Mouse (Mus musculus): ENCODE results near the gene Spag7.

Gene Spag7

GRCm38 (mm10) chr11:70643051-70643450, 26.2 kb downstream of the Spag7 start:
- no peak for DNase-seq (ENCODE audit: low read depth)

DNA sequence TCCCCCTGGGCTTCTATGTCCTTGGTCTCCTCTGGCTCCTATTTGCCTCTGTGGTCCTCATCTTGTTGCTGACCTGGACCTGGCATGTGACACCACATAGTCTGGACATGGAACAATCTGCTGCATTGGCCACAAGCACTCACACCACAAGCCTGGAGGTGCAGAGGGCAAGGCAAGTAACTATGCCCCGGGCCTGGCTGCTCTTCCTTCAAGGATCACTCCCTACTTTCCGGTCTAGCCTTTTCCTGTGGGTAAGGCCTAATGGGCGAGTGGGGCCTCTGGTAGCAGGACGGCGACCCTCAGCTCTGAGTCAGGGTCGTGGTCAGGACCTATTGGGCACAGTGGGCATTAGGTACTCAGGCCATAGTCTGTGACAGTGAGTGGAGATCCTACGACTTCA, 28.0 kb downstream of the Spag7 start:
- DNase-seq (ENCODE audit: low read depth) = no peak

- DNase-seq (ENCODE audit: low read depth) = no peak
These were observed 29.2 kb downstream of the Spag7 start for GRCm38 (mm10) chr11:70639976-70640375.

- DNase-seq (ENCODE audit: low read depth) = no peak
These were observed 30.4 kb downstream of the Spag7 start, which contains the start of gene Gp1ba for GRCm38 (mm10) chr11:70638714-70639278. Gene Gp1ba, plus strand, starts transcription at chr11:70639122.

DNA sequence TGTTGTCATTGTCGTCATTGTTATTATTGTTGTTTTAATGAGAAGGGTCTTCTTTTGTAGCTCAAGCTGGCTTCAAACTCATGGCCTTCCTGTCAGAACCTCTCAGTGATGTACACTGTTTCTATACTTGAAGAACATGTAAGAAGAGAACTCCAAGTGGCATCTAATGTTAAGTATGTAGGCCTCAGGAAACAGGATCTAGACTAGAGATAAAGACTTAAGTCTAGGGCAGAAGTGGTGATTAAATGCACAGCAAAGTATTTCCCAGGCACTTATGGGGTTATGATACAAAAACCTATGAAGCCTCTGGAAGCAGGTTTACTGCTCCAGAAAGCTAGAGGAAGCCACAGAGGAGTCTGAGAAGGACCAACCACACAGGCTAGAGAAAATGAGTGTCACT, 30.9 kb downstream of the Spag7 start:
- no peak for DNase-seq (ENCODE audit: low read depth)

DNA sequence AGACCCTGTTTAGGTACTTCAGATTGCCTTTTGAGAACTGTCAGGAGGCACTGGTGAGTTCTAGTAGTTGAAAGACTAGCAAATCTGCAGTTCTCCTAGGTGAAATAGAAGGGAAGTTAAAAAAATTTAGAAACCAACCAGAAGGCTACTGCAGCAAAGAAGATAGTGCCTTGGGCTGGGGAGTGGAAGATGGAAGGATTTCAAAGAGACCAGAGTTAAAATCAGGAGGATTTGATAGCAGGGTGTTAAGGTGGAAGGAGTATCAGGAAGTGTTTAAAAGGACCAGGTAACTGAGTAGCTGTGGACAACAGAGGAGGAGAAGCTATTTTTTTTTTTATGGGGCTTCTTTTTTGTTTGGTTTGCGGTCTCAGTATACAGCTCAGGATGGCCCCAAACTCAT, 31.5 kb downstream of the Spag7 start:
- DNase-seq (ENCODE audit: low read depth) = no peak

DNA sequence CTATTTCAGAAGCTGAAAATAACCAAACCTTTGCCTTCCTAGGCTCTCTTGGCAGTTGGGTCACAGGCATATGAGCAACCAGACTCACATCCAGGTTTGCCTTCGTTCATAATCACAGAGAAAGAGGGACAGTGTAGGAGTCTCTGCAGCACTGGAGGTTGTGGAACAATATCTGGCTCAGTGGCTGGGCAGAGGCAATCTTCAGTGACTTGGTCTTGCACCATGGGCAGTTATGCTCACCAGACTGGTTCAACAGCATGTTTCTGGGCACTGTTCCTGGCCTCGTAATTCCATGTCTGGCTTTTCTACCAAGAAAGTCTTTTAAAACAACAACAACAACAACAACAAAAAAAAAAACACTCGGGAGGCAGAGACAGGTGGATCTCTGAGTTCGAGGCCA, 33.6 kb downstream of the Spag7 start:
- no peak for DNase-seq (ENCODE audit: low read depth)

DNA sequence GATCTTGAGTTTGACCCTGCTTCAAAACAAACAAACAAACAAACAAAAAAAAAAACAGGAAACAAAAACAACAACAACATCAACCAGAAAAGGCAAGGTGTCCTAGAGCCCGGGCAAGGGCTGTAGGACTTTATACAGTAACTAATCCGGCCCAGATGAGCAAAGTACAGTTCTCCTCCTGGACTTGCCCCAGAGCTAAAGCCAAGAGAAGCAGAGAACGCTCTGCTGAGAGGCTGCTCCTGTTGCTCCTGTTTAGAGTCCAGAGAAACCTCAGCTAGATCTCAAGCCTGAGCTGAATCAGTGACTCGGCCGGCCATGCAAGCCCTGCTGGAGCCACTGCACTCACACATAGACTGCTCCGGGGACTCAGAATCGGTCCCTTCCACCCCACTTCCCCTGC, 39.1 kb downstream of the Spag7 start:
- no peak for DNase-seq (ENCODE audit: low read depth)

GRCm38 (mm10) chr11:70629557-70629956, 39.7 kb downstream of the Spag7 start:
- peak; percentile 75 for DNase-seq (ENCODE audit: low read depth)

- no peak for DNase-seq (ENCODE audit: low read depth)
These were observed 40.8 kb downstream of the Spag7 start for GRCm38 (mm10) chr11:70628431-70628830.

GRCm38 (mm10) chr11:70626877-70627276, 42.3 kb downstream of the Spag7 start:
- no peak for DNase-seq (ENCODE audit: low read depth)

DNA sequence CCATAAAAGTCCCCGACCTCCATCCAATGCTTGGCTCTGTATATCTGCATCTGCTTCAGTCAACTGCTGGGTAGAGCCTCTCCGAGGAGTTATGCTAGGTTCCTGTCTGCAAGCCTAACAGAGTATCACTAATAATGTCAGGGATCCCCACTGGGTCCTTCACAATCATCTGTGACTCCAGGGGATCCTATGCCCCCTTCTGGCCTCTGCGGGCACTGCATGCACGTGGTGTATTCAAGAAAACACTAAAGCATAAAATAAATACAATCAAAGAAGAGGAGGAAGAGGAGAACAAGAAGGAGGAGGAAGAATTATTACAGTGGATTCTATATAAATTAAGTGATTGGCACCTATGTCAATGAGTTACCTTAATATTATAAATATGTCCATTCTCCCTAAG, 43.7 kb downstream of the Spag7 start:
- peak; percentile 73 for DNase-seq (ENCODE audit: low read depth)

DNA sequence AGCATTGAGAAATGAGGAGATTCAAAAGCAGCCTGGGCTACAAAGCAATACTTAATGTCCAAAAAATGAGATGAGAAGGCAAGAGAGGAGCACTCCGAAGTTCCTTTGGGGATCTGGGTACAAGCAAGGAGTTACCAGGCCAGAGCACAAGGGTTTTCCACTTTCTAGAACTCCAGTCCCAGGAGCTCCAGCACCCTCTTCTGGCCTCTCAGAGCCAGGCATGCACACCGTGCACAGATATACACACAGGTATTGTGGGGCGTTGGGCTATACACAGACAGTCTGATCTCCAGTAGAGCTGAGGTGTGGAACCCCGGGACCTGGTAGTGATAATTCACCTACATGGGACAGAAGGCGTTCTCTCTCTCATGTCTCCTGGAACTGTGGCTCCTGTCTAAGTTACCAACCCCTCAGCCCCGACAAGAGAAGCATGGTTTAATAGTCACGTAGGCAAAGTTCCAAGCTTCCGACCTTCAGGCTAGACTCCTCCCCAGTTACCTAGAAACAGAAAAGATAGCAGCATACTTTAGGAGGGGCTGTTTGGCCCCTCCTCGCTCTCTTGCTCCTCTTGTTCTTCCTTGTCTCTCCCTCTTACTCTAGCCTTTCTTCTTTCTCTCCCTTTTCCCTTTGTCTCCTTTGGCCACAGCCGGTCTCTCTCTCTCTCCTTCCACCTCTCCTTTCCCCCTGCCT, 46.0 kb downstream of the Spag7 start:
- DNase-seq (ENCODE audit: low read depth) = peak; percentile 32

DNA sequence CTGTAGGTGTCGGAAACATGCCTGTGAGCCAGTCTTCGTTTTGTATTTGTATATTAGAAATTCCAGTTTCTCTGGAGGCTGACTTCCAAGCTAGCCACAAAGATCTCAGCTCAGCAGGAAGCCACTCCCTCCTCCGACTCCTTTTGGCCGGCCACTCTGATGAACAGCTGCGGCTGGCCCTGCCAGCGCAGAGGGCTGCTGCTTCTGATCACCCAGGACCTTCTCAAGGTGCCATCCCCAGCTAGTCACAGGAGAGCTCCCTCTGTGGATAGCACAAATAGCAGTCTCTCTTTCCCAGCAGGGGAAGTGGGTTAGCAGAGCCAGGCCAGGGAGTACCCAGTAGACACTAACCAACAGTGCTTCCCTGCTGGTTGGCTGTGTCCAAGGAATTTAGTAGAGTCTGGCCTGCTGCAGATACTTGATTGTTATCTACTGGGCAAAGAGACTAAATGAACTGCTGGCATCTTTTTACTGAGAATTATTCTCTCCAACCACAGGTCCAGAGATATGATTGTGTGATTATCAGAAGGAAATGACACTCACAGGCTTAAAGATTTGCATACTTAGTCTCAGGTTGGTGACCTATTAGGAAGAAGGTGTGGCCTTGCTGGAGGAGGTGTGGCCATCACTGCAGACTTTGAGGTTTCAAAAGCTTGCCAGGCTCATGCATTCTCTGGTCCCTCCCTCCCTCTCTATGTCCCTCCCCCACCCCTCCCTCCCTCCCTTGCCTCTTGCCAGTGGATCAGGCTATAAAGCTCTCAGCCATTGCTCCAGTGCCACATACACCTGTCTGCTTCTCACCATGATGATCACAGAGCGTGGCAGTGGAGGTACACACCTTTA, 47.0 kb downstream of the Spag7 start:
- DNase-seq (ENCODE audit: low read depth) = peak; percentile 26

GRCm38 (mm10) chr11:70619101-70619500, 50.1 kb downstream of the Spag7 start, which contains the start of gene Chrne:
Gene Chrne, minus strand, starts transcription at chr11:70619216.
- DNase-seq (ENCODE audit: low read depth) = no peak

DNA sequence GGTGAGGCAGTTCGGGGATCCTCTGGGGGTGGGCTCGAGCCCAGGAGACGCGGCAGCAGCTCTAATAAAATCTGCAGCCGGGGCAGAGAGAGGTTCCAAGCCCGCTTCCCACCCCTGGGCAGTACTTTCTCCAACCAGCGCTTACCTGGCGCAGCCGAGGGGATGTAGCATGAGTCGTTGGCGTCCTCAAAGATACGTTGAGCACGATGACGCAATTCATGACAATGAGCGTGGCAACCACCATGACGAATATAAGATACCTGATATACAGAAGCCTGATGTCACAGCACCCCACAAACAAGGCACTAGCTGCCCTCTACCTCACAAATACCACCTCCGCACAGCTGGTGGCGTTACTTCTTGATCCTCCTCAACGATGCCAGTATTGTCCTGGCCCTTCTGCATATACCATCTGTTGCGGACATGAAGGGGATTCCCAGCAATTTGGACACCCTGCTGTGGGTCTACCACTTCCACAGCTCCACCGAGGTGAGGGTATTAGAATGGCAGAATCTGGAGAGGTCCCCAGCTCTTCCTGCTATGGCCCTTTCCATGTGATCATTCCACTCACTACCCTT, 53.6 kb downstream of the Spag7 start, which contains the start of gene 4930544D05Rik:
TSS of gene 4930544D05Rik (plus strand) at position 333 of the 578 bp plus-strand sequence.
- DNase-seq (ENCODE audit: low read depth) = no peak

- DNase-seq (ENCODE audit: low read depth) = no peak
These were observed 54.1 kb downstream of the Spag7 start for GRCm38 (mm10) chr11:70615074-70615473.

All from NIH3T3 (cell line).